Mouse (Mus musculus) heart, embryonic 15.5 days (tissue): ENCODE measurements at regions not wholly inside any gene's neighbourhood (a gene's known extent, or its start where the extent isn't known, plus 50 kb on each side); places are given as distances from the start of the nearest gene placed in this dataset.
A peak's percentile ranks its signal among the peaks of the same experiment; 100 is the strongest.

Experiments used
- ATAC-seq: fragments of 200-750 bp; cut with Nextera tagmentation; replicated peaks from 2 replicates; pipeline ENCODE4 v1.8.0; 2017; ENCODE audit warnings: low read depth, moderate TSS enrichment; ENCODE audit not compliant: insufficient number of reproducible peaks, insufficient read depth, low FRiP score
- H3K27ac ChIP-seq: fragments of 300-500 bp; sonication (generic); 2 replicates; pipeline ENCODE4 v1.5.1; 2015; ENCODE audit warnings: mild to moderate bottlenecking, inconsistent platforms
- H3K27me3 ChIP-seq: fragments of 300-500 bp; sonication (generic); 2 replicates; pipeline ENCODE4 v1.6.1; 2015; ENCODE audit warnings: inconsistent platforms
- H3K36me3 ChIP-seq: fragments of 300-500 bp; sonication (generic); 2 replicates; pipeline ENCODE4 v1.6.1; 2015; ENCODE audit warnings: mild to moderate bottlenecking, inconsistent platforms
- H3K4me1 ChIP-seq: fragments of 300-500 bp; sonication (generic); replicated peaks from 2 replicates; pipeline ENCODE4 v1.6.1; 2015; ENCODE audit warnings: inconsistent platforms
- H3K4me2 ChIP-seq: fragments of 300-500 bp; sonication (generic); 2 replicates; pipeline ENCODE4 v1.6.1; 2015; ENCODE audit warnings: inconsistent platforms, mild to moderate bottlenecking, moderate library complexity
- H3K4me3 ChIP-seq: fragments of 300-500 bp; sonication (generic); 2 replicates; pipeline ENCODE4 v1.5.1; 2015; ENCODE audit warnings: mild to moderate bottlenecking, inconsistent platforms
- H3K9ac ChIP-seq: fragments of 300-500 bp; sonication (generic); 2 replicates; pipeline ENCODE4 v1.6.1; 2015; ENCODE audit warnings: mild to moderate bottlenecking, inconsistent platforms
- H3K9me3 ChIP-seq: fragments of 300-500 bp; sonication (generic); replicated peaks from 2 replicates; pipeline ENCODE4 v1.6.1; 2016; ENCODE audit warnings: inconsistent platforms
- WGBS: fragments of 180-500 bp; shearing (Covaris S2); methylation state at CpG from one replicate; pipeline ENCODE4 v1.1.7; 2015; ENCODE audit warnings: mixed read lengths; 5-methylcytosine and 5-hydroxymethylcytosine counted together

GRCm38 (mm10) chr16:50847693-50848092, 256.7 kb upstream of the Ccdc54 start:
- Histone ChIP-seq H3K27me3 (no peaks in the 10 kb centered on the region), H3K4me2 (no peak overlapping the region), H3K9ac (no peak overlapping the region), H3K27ac (no peak overlapping the region), H3K4me3 (no peak overlapping the region), H3K9me3 (no peaks in the 10 kb centered on the region), H3K36me3 (no peaks in the 10 kb centered on the region), H3K4me1 (no peaks in the 10 kb centered on the region)
- 55% methylated on average over 2 of the region's 2 CpGs for whole genome bisulfite sequencing
- ATAC-seq: no peak

- no peak overlapping the region for H3K9ac ChIP-seq
Observed at GRCm38 (mm10) chr16:50846505-50846904, 255.6 kb upstream of the Ccdc54 start.

GRCm38 (mm10) chr16:50841677-50842580, 251.0 kb upstream of the Ccdc54 start:
- Histone ChIP-seq H3K4me2 (no peak overlapping the region), H3K4me1 (peaks cover 6% of the 10 kb centered on the region), H3K4me3 (no peak overlapping the region), H3K9me3 (no peaks in the 10 kb centered on the region), H3K9ac (no peak overlapping the region), H3K27ac (no peak overlapping the region), H3K27me3 (no peaks in the 10 kb centered on the region), H3K36me3 (no peaks in the 10 kb centered on the region)
- WGBS: 49% methylated on average over 15 of the region's 15 CpGs
- ATAC-seq: no peak; the same call in 1 of the 2 replicates

More at GRCm38 (mm10) chr16:50846505-50846904, 255.6 kb upstream of the Ccdc54 start:
- Histone ChIP-seq H3K9me3 (no peaks in the 10 kb centered on the region), H3K36me3 (no peaks in the 10 kb centered on the region), H3K4me2 (no peak overlapping the region), H3K4me3 (no peak overlapping the region), H3K27ac (no peak overlapping the region), H3K4me1 (no peaks in the 10 kb centered on the region), H3K27me3 (no peaks in the 10 kb centered on the region)
- ATAC-seq: no peak
- 49% methylated on average over 4 of the region's 4 CpGs for WGBS

GRCm38 (mm10) chr16:50841205-50841604, 250.3 kb upstream of the Ccdc54 start:
- 66% methylated on average over 10 of the region's 10 CpGs for WGBS
- Histone ChIP-seq H3K4me2 (0 out of 2 replicates have a peak overlapping the region, but pooled peaks have one; percentile 18), H3K4me1 (peaks cover 6% of the 10 kb centered on the region), H3K27me3 (no peaks in the 10 kb centered on the region), H3K36me3 (no peaks in the 10 kb centered on the region), H3K9ac (no peak overlapping the region), H3K9me3 (no peaks in the 10 kb centered on the region), H3K4me3 (no peak overlapping the region), H3K27ac (no peak overlapping the region)
- no peak for ATAC-seq

GRCm38 (mm10) chr16:50839665-50840064, 248.7 kb upstream of the Ccdc54 start:
- Histone ChIP-seq H3K9me3 (no peaks in the 10 kb centered on the region), H3K9ac (no peak overlapping the region), H3K4me2 (peak overlapping the region; percentile 32), H3K36me3 (no peaks in the 10 kb centered on the region), H3K27me3 (no peaks in the 10 kb centered on the region), H3K4me1 (peaks cover 6% of the 10 kb centered on the region), H3K4me3 (no peak overlapping the region), H3K27ac (peak overlapping the region; percentile 70)
- 34% methylated on average over 9 of the region's 9 CpGs for WGBS
- ATAC-seq: peak; percentile 79

- Histone ChIP-seq H3K27me3 (no peaks in the 10 kb centered on the region), H3K9me3 (no peaks in the 10 kb centered on the region), H3K4me1 (peaks cover 6% of the 10 kb centered on the region), H3K4me2 (no peak overlapping the region), H3K27ac (no peak overlapping the region), H3K36me3 (no peaks in the 10 kb centered on the region), H3K9ac (no peak overlapping the region), H3K4me3 (no peak overlapping the region)
- no peak for ATAC-seq
- WGBS: 85% methylated on average over 9 of the region's 9 CpGs
Observed at GRCm38 (mm10) chr16:50837416-50837815, 246.5 kb upstream of the Ccdc54 start.

GRCm38 (mm10) chr16:50836457-50836856, 245.5 kb upstream of the Ccdc54 start:
- 67% methylated on average over 4 of the region's 4 CpGs for WGBS
- H3K27ac ChIP-seq: no peak overlapping the region
- H3K4me1 ChIP-seq: peaks cover 6% of the 10 kb centered on the region
- no peaks in the 10 kb centered on the region for H3K36me3 ChIP-seq
- no peak for ATAC-seq
- no peak overlapping the region for H3K9ac ChIP-seq
- no peaks in the 10 kb centered on the region for H3K27me3 ChIP-seq
- no peak overlapping the region for H3K4me2 ChIP-seq
- H3K9me3 ChIP-seq: no peaks in the 10 kb centered on the region
- H3K4me3 ChIP-seq: no peak overlapping the region

GRCm38 (mm10) chr16:50833357-50833756, 242.4 kb upstream of the Ccdc54 start:
- H3K9ac ChIP-seq: no peak overlapping the region
- H3K36me3 ChIP-seq: no peaks in the 10 kb centered on the region
- H3K27ac ChIP-seq: no peak overlapping the region
- ATAC-seq: no peak
- H3K4me1 ChIP-seq: no peaks in the 10 kb centered on the region
- H3K4me3 ChIP-seq: no peak overlapping the region
- WGBS: 86% methylated on average over 2 of the region's 2 CpGs
- no peaks in the 10 kb centered on the region for H3K27me3 ChIP-seq
- no peak overlapping the region for H3K4me2 ChIP-seq
- no peaks in the 10 kb centered on the region for H3K9me3 ChIP-seq

GRCm38 (mm10) chr16:50822352-50822751, 231.4 kb upstream of the Ccdc54 start:
- WGBS: 20% methylated on average over 7 of the region's 7 CpGs
- H3K36me3 ChIP-seq: no peaks in the 10 kb centered on the region

GRCm38 (mm10) chr16:50814626-50815025, 223.7 kb upstream of the Ccdc54 start:
- no peak overlapping the region for H3K4me3 ChIP-seq
- H3K27me3 ChIP-seq: no peaks in the 10 kb centered on the region
- no peak overlapping the region for H3K27ac ChIP-seq
- no peak overlapping the region for H3K4me2 ChIP-seq
- ATAC-seq: no peak
- H3K4me1 ChIP-seq: peaks cover 5% of the 10 kb centered on the region; the same call in 1 of the 2 replicates
- 36% methylated on average over 4 of the region's 4 CpGs for WGBS
- no peak overlapping the region for H3K9ac ChIP-seq
- no peaks in the 10 kb centered on the region for H3K9me3 ChIP-seq
- H3K36me3 ChIP-seq: no peaks in the 10 kb centered on the region

More at GRCm38 (mm10) chr16:50822352-50822751, 231.4 kb upstream of the Ccdc54 start:
- Histone ChIP-seq H3K27ac (no peak overlapping the region), H3K4me3 (no peak overlapping the region), H3K9ac (no peak overlapping the region), H3K27me3 (no peaks in the 10 kb centered on the region), H3K9me3 (no peaks in the 10 kb centered on the region), H3K4me2 (no peak overlapping the region), H3K4me1 (peaks cover 3% of the 10 kb centered on the region; the same call in 1 of the 2 replicates)
- ATAC-seq: no peak

GRCm38 (mm10) chr16:50799145-50799794, 208.3 kb upstream of the Ccdc54 start:
- 47% methylated on average over 10 of the region's 10 CpGs for whole genome bisulfite sequencing
- no peak for ATAC-seq

More at GRCm38 (mm10) chr16:50799145-50799794, 208.3 kb upstream of the Ccdc54 start:
- Histone ChIP-seq H3K9ac (no peak overlapping the region), H3K27ac (no peak overlapping the region), H3K4me3 (no peak overlapping the region), H3K4me1 (no peaks in the 10 kb centered on the region), H3K36me3 (no peaks in the 10 kb centered on the region), H3K4me2 (no peak overlapping the region), H3K9me3 (no peaks in the 10 kb centered on the region), H3K27me3 (no peaks in the 10 kb centered on the region)
